Mouse (Mus musculus): ENCODE data around the gene Rps15. TPM values are rescaled to one million over a fixed set of nuclear protein-coding genes. Genes with fewer than 3 reads are reported as not detected.

Gene Rps15
- polyA plus RNA-seq, 1 experiment from 2014 or later = 671 TPM

DNA sequence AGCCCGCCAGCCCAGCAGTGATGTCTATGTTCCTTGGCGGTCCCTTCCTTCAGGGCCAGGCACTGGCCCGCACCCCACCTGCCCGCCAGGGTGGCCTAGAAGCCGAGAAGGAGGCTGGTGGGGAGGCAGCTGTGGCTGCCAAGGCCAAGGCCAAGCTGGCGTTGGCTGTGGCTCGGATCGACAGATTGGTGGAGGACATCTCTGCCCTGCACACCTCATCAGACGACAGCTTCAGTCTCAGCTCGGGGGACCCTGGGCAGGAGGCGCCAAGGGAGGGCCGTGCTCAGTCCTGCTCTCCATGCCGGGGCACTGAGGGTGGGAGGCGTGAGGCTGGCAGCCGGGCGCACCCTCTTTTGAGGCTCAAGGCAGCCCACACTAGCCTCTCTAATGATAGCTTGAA, 19.3 kb downstream of the Rps15 start:
- Histone ChIP-seq H3K27me3 (peaks cover 52% of the 10 kb centered on the region), H3K4me1 (peaks cover 20% of the 10 kb centered on the region), H3K4me2 (replicated peaks) (no peak overlapping the region), H3K4me3 (no peak overlapping the region), H3K27ac (replicated peaks) (no peak overlapping the region), H3K9me3 (no peaks in the 10 kb centered on the region), H3K9ac (replicated peaks) (no peak overlapping the region), H3K36me3 (peaks cover 100% of the 10 kb centered on the region)
- ATAC-seq (ENCODE audit: low FRiP score, low read depth) = no peak
- WGBS = 92% methylated on average over 15 of the region's 16 CpGs

DNA sequence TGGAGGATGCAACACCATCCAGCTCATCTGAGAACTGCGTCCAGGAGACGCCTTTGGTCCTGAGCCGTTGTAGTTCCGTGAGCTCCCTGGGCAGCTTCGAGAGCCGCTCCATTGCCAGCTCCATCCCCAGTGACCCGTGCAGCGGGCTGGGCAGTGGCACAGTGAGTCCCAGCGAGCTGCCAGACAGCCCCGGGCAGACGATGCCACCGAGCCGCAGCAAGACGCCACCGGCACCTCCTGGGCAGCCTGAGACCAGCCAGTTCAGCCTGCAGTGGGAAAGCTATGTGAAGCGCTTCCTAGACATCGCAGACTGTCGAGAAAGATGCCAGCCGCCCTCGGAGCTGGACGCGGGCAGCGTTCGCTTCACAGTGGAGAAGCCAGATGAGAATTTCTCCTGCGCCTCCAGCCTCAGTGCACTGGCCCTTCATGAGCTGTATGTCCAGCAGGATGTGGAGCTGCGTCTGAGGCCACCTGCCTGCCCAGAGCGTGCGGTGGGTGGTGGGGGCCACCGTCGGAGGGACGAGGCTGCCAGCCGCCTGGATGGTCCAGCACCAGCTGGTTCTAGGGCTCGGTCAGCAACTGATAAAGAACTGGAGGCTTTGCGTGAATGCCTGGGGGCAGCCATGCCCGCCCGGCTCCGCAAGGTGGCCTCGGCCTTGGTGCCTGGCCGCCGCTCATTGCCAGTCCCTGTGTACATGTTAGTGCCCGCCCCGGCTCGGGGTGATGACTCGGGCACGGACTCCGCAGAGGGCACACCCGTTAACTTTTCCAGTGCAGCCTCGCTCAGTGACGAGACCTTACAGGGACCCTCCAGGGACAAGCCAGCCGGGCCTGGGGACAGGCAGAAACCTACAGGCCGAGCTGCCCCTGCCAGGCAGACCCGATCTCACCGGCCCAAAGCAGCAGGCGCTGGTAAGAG, 20.6 kb downstream of the Rps15 start:
- peaks cover 52% of the 10 kb centered on the region for H3K27me3 ChIP-seq
- H3K4me2 ChIP-seq (replicated peaks) = no peak overlapping the region
- no peaks in the 10 kb centered on the region for H3K9me3 ChIP-seq
- H3K36me3 ChIP-seq = peaks cover 100% of the 10 kb centered on the region
- H3K9ac ChIP-seq (replicated peaks) = no peak overlapping the region
- 80% methylated on average over 53 of the region's 54 CpGs for WGBS
- no peak for ATAC-seq (ENCODE audit: low FRiP score, low read depth)
- no peak overlapping the region for H3K4me3 ChIP-seq
- H3K4me1 ChIP-seq = peaks cover 25% of the 10 kb centered on the region
- H3K27ac ChIP-seq (replicated peaks) = no peak overlapping the region

DNA sequence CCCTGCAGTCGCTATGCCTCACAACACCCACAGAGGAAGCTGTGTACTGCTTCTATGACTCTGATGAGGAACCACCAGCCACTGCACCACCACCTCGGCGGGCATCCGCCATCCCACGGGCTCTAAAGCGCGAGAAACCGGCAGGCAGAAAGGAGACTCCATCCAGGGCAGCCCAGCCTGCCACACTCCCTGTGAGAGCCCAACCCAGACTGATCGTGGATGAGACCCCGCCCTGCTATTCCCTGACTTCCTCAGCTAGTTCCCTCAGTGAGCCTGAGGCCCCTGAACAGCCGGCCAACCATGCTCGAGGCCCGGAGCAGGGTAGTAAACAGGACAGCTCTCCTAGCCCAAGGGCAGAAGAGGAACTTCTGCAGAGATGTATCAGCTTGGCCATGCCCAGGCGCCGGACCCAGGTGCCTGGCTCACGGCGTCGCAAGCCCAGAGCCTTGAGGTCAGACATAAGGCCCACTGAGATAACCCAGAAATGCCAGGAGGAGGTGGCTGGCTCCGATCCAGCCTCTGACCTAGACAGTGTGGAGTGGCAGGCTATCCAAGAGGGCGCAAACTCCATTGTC, 21.5 kb downstream of the Rps15 start:
- peaks cover 52% of the 10 kb centered on the region for H3K27me3 ChIP-seq
- H3K9ac ChIP-seq (replicated peaks) = no peak overlapping the region; the same call in 1 of the 2 replicates
- H3K4me3 ChIP-seq = no peak overlapping the region
- no peak for ATAC-seq (ENCODE audit: low FRiP score, low read depth)
- 65% methylated on average over 20 of the region's 20 CpGs for WGBS
- no peak overlapping the region for H3K4me2 ChIP-seq (replicated peaks)
- H3K9me3 ChIP-seq = no peaks in the 10 kb centered on the region
- H3K27ac ChIP-seq (replicated peaks) = no peak overlapping the region
- peaks cover 100% of the 10 kb centered on the region for H3K36me3 ChIP-seq
- H3K4me1 ChIP-seq = peaks cover 28% of the 10 kb centered on the region

DNA sequence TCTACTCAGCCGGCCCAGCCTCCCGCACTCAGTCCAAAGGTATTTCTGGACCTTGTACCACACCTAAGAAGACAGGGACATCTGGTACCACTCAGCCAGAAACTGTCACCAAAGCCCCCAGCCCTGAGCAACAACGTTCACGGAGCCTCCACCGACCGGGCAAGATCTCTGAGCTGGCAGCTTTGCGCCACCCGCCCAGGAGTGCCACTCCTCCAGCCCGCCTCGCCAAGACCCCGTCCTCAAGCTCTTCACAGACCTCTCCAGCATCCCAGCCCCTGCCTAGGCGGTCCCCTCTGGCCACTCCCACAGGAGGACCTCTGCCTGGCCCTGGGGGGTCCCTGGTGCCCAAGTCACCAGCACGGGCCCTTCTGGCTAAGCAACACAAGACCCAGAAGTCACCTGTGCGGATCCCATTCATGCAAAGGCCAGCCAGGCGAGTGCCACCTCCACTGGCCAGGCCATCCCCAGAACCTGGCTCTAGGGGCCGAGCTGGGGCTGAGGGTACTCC, 22.3 kb downstream of the Rps15 start:
- Histone ChIP-seq H3K9ac (replicated peaks) (no peak overlapping the region), H3K4me3 (no peak overlapping the region), H3K4me2 (replicated peaks) (no peak overlapping the region), H3K9me3 (no peaks in the 10 kb centered on the region), H3K36me3 (peaks cover 92% of the 10 kb centered on the region), H3K27me3 (peaks cover 52% of the 10 kb centered on the region), H3K4me1 (peaks cover 34% of the 10 kb centered on the region), H3K27ac (replicated peaks) (no peak overlapping the region)
- WGBS = 64% methylated on average over 16 of the region's 16 CpGs
- ATAC-seq (ENCODE audit: low FRiP score, low read depth) = no peak

DNA sequence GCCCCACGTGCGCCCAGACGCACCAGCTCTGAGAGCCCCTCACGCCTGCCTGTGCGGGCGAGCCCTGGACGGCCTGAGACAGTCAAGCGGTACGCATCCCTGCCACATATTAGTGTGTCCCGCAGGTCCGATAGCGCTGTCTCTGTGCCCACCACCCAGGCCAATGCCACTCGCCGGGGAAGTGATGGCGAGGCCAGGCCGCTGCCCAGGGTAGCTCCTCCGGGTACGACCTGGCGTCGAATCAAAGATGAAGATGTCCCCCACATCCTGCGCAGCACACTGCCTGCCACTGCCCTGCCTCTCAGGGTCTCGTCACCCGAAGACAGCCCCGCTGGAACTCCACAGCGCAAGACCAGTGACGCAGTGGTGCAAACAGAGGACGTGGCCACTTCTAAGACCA, 23.1 kb downstream of the Rps15 start:
- Histone ChIP-seq H3K9ac (replicated peaks) (peak overlapping the region; percentile 20), H3K27ac (replicated peaks) (0 out of 2 replicates have a peak overlapping the region, but pooled peaks have one; percentile 10), H3K9me3 (no peaks in the 10 kb centered on the region), H3K4me2 (replicated peaks) (no peak overlapping the region), H3K36me3 (peaks cover 85% of the 10 kb centered on the region), H3K4me3 (no peak overlapping the region), H3K27me3 (peaks cover 52% of the 10 kb centered on the region), H3K4me1 (peaks cover 39% of the 10 kb centered on the region)
- WGBS = 62% methylated on average over 27 of the region's 27 CpGs
- no peak for ATAC-seq (ENCODE audit: low FRiP score, low read depth)

DNA sequence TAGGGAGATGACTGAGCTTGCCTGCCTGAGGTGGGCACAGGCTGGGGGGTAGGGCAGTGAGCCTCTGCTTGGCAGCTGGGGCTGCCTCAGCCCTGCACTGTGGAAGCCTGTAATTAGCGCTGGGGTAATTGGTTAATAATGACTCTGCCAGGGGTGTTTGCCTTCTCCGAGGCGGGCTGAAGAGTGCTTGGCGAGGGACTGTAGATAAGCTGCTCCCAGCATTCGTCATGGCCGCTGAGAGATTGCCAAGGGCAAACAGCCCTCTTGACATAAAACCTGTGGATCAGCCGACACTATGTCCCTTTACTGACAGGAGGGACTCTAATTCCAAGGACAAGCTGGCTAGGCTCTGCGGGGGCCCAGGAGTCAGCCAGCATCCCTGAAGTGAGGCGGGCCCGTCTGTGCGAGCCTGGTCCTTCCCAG, 24.1 kb downstream of the Rps15 start:
- Histone ChIP-seq H3K27me3 (peaks cover 49% of the 10 kb centered on the region), H3K9ac (replicated peaks) (0 out of 2 replicates have a peak overlapping the region, but pooled peaks have one; percentile 11), H3K36me3 (peaks cover 74% of the 10 kb centered on the region), H3K4me2 (replicated peaks) (no peak overlapping the region), H3K4me3 (no peak overlapping the region), H3K9me3 (no peaks in the 10 kb centered on the region), H3K27ac (replicated peaks) (0 out of 2 replicates have a peak overlapping the region, but pooled peaks have one; percentile 15), H3K4me1 (peaks cover 41% of the 10 kb centered on the region)
- WGBS = 44% methylated on average over 11 of the region's 11 CpGs
- no peak for ATAC-seq (ENCODE audit: low FRiP score, low read depth)

DNA sequence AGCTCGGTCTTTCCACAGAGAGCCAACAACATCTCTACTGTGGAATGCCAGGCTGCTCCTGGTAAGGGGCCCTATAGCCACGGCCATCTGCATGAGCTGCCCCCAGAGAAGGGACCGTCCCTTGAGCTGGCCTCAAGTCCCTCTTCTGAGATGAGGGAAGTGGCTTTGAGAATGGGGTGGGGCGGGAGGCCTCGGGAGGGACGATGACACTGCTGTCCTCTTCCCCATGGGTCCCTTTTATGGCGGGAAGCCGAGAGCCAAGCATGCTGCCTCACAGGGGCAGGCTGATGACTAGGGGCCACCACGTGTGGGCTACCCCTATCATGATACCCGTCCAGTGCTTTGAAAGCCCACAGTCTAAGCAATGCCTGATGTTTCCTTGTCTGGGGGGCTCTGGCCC, 24.8 kb downstream of the Rps15 start:
- 62% methylated on average over 10 of the region's 10 CpGs for WGBS
- no peak for ATAC-seq (ENCODE audit: low FRiP score, low read depth)
- no peak overlapping the region for H3K27ac ChIP-seq (replicated peaks)
- no peak overlapping the region for H3K4me3 ChIP-seq
- H3K4me2 ChIP-seq (replicated peaks) = no peak overlapping the region
- H3K36me3 ChIP-seq = peaks cover 68% of the 10 kb centered on the region
- H3K4me1 ChIP-seq = peaks cover 41% of the 10 kb centered on the region
- H3K9me3 ChIP-seq = no peaks in the 10 kb centered on the region
- H3K27me3 ChIP-seq = peaks cover 44% of the 10 kb centered on the region
- H3K9ac ChIP-seq (replicated peaks) = no peak overlapping the region

DNA sequence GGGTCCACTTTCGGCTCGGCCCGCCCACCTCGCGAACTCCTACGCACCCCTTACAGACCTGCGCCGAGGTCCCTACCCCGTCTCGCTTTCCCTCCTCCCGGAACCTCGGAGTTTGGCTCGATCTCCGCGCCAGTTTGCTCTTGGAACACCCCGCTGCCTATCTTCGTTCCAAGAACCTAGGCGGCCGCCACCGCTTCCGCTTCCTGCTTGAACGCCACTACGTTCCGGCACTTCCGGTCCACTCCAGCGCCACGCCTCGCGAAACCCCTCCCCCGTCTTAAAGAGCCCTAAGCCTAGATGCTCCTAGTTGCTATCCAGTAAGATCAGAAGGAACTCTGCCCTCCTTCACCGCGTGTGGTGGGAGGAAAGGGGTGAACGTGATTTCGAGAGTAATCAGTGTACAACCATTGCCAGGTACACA, 28.1 kb downstream of the Rps15 start, which contains the start of gene 2310011J03Rik:
Gene 2310011J03Rik, minus strand, starts transcription at position 198 of the 421 bp plus-strand sequence.
- Histone ChIP-seq H3K9me3 (no peaks in the 10 kb centered on the region), H3K27me3 (peaks cover 41% of the 10 kb centered on the region), H3K36me3 (peaks cover 34% of the 10 kb centered on the region), H3K4me2 (replicated peaks) (peak within 1 kb of the TSS; percentile 97), H3K4me3 (peak within 1 kb of the TSS; percentile 80), H3K27ac (replicated peaks) (peak within 1 kb of the TSS; percentile 30; the same call in 1 of the 2 replicates), H3K4me1 (peaks cover 44% of the 10 kb centered on the region), H3K9ac (replicated peaks) (peak within 1 kb of the TSS; percentile 76)
- ATAC-seq (ENCODE audit: low FRiP score, low read depth) = peak; percentile 62
- under 1% methylated on average over 34 of the region's 34 CpGs for WGBS

DNA sequence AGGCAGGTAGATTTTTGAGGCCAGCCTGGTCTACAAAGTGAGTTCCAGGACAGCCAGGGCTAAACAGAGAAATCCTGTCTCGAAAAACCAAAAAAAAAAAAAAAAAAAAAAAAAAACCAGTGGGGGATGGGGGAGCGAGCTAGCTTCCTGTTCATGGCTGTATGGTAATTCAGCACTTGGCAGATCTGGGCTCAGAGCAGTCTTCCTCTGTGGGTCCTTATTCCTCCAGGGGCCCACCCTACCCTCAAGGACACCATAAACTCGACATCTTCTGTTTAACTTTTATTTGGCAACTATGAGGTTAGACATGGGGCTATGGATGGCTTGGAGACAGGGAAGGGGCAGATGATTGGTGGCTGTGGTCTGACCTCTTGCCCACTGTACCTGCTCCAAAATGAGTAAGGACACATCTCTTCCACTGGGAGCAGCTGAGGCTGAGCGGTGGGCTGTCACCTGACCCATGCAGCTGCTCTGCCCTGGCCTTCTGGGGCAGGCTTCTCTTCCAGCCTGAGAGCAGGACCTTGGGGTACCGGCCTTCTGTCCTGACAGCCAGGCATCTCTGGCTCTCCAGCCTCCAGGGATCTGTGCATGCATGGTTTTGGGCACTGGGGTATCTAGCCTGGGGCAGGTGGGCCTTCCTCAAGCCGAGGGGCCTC, 28.9 kb downstream of the Rps15 start:
- no peak overlapping the region for H3K4me3 ChIP-seq
- no peak overlapping the region for H3K4me2 ChIP-seq (replicated peaks)
- H3K27me3 ChIP-seq = peaks cover 40% of the 10 kb centered on the region
- peaks cover 37% of the 10 kb centered on the region for H3K4me1 ChIP-seq
- no peak overlapping the region for H3K9ac ChIP-seq (replicated peaks)
- H3K27ac ChIP-seq (replicated peaks) = 0 out of 2 replicates have a peak overlapping the region, but pooled peaks have one; percentile 6
- WGBS = 85% methylated on average over 6 of the region's 6 CpGs
- no peaks in the 10 kb centered on the region for H3K9me3 ChIP-seq
- peaks cover 26% of the 10 kb centered on the region for H3K36me3 ChIP-seq
- ATAC-seq (ENCODE audit: low FRiP score, low read depth) = no peak

DNA sequence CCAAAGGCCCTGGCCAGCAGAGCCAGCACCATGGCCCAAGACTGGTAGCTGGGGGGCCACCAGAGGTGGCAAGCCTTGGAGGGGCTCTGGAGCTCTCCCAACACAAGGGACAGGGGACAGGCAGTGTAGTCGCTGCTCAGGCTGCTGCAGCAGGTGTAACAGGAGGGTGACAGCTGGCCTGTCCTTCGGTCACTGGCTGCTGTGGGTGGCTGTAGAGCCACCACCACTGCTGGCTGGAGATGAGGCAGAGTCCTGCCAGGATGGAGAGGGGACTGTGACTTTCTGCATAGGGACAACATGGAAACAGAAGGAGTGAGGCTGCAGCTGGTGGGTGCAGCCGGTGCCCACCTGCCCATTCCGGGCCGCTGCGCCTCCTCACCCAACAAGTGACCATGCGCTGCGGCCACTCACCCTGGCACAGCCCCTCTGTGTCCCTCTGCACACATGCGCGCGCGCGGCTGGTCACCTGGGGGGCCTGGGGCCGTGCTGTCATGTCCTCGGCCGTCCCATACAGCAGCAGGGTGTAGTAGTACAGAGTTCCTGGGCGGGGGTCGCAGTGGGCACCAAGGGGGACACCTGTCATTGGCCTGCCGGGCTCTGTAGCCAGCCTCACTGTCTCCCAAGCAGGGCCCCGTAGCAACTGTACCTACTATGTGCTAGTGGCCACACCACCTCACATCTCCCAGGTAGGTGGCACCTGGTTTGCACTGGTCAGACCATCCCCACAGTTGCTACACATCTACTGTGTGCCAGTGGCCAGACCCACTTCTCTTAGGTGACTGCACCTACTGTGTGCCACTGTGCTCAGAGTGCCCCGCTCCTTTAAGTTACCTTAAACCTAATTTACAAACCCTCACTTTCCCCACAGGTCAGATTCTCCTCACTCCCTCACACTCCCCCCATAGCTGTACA, 29.7 kb downstream of the Rps15 start:
- Histone ChIP-seq H3K4me3 (no peak overlapping the region), H3K36me3 (peaks cover 18% of the 10 kb centered on the region), H3K9ac (replicated peaks) (no peak overlapping the region), H3K9me3 (no peaks in the 10 kb centered on the region), H3K27me3 (peaks cover 38% of the 10 kb centered on the region), H3K4me2 (replicated peaks) (peak overlapping the region; percentile 83; the same call in 1 of the 2 replicates), H3K27ac (replicated peaks) (0 out of 2 replicates have a peak overlapping the region, but pooled peaks have one; percentile 6), H3K4me1 (peaks cover 29% of the 10 kb centered on the region)
- ATAC-seq (ENCODE audit: low FRiP score, low read depth) = no peak
- 96% methylated on average over 21 of the region's 21 CpGs for WGBS

DNA sequence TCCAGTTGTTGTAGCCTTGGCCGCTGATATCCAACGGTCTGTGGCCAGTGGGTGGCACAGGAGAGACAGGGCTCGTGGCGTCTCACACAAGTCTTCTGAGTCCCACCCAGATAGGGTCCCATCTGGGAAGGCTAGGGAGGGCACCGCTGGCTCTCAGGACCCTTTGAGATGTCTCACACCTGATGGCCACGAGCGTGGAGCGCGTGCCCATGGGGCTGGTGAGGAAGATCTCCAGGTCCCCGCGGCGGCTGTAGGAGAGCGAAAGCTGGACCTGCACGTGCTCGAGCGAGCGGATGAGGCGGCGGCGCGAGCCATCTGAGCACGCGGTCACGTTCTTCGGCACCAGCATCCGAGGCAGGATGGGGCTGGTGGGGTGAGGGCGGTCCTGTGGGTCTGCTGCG, 30.6 kb downstream of the Rps15 start:
- no peak overlapping the region for H3K27ac ChIP-seq (replicated peaks)
- WGBS = 5% methylated on average over 28 of the region's 28 CpGs
- H3K4me1 ChIP-seq = peaks cover 28% of the 10 kb centered on the region
- H3K27me3 ChIP-seq = peaks cover 41% of the 10 kb centered on the region
- H3K4me3 ChIP-seq = peak overlapping the region; percentile 51
- H3K9me3 ChIP-seq = no peaks in the 10 kb centered on the region
- peaks cover 10% of the 10 kb centered on the region for H3K36me3 ChIP-seq
- H3K4me2 ChIP-seq (replicated peaks) = peak overlapping the region; percentile 83
- H3K9ac ChIP-seq (replicated peaks) = peak overlapping the region; percentile 41
- no peak for ATAC-seq (ENCODE audit: low FRiP score, low read depth)

All from midbrain, embryonic 12.5 days (tissue).